Mouse (Mus musculus) heart, postnatal 0 days (tissue): ENCODE measurements around the gene Cpa5.

ENCODE experiments used
- CTCF ChIP-seq: IDR thresholded peaks from 2 replicates; pipeline ENCODE4 v1.5.1; 2016; ENCODE audit warnings: antibody characterized with exemption, control low read depth, low read depth
- EP300 ChIP-seq: IDR thresholded peaks from 2 replicates; pipeline ENCODE4 v1.6.1; 2016; ENCODE audit warnings: antibody characterized with exemption, low read depth

GRCm38 (mm10) chr6:30678482-30678881 is 67.7 kb downstream of the Cpa5 start:
- TF ChIP-seq CTCF (no peak), EP300 (no peak)
